7 mouse cellular contexts compared by ENCODE assay signal in the genomic region with DNA sequence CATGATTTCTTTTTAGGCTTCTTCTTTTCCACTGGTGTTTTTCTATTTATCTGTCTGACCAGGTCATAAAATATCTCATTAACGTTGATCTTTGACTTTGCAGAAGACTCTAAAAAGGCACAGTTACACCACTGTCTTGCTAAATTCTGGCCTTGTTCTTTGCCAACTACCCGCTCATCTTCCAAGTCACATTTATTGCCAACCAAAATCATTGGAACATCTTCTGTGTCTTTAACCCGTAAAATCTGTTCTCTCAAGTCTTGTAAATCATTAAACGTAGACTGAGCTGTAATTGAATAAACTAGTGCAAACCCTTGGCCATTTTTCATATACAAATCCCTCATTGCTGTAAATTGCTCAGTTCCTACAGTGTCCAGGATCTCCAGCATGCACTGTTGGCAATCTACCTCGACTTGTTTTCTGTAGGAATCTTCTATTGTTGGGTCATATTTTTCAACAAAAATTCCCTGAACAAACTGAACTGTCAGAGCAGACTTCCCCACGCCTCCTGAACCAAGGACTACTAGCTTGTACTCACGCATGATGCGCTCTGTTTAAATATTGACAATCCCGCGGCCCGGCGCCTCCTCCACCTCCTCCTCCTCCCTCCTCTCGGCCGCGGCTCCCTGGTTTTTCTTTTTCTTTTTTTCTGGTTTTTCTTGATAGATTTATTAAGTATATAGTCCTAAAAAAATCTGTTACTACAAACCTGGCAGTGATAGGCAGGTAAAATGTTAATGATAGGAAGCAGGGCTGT. TPM values are rescaled to one million over a fixed set of nuclear protein-coding genes. Genes with fewer than 3 reads are reported as not detected.
"Had no signal": no experiment of that assay in that cellular context is flagged by ENCODE, and none has a peak within 500 bp of the region (broad histone marks: within the 10 kb centered on the region; RNA-seq: fewer than 3 reads in every experiment).

No protein-coding gene starts in this region.

RNA-seq across cellular contexts. Expression of a gene that starts 39.9 kb away (rescaled TPM):
- polyA plus RNA-seq: intestine, embryonic 14.5 days; intestine, postnatal 0 days; kidney, postnatal 0 days; limb, embryonic 12.5 days; midbrain, embryonic 10.5 days; neural tube, embryonic 13.5 days; thymus, postnatal 0 days had no signal
